Mouse (Mus musculus): ENCODE results near the gene Ssr2. TPM values are rescaled to one million over a fixed set of nuclear protein-coding genes. Genes with fewer than 3 reads are reported as not detected.
A peak's percentile ranks its signal among the peaks of the same experiment; 100 is the strongest.

The Ssr2 gene
- total RNA-seq, 2 experiments from 2014 or later: 95.9 to 108 TPM

- intact Hi-C loops (cut with DNase I): no loop called here
- DNase-seq: no peak
Observed at GRCm38 (mm10) chr3:88540085-88540484, 35.6 kb upstream of the Ssr2 start.

GRCm38 (mm10) chr3:88541622-88542401 is 33.9 kb upstream of the Ssr2 start:
- DNase-seq: no peak
- intact Hi-C loops (cut with DNase I): no loop called here

GRCm38 (mm10) chr3:88542486-88542885 is 33.2 kb upstream of the Ssr2 start:
- intact Hi-C loops (cut with DNase I): no loop called here
- no peak for DNase-seq

GRCm38 (mm10) chr3:88543174-88543573 is 32.5 kb upstream of the Ssr2 start:
- intact Hi-C loops (cut with DNase I): no loop called here
- no peak for DNase-seq

GRCm38 (mm10) chr3:88543651-88544410 is 31.8 kb upstream of the Ssr2 start:
- intact Hi-C loops (cut with DNase I): no loop called here
- DNase-seq: no peak

- peak in 1 of 2 experiments; percentile 41 for DNase-seq
- intact Hi-C loops (cut with DNase I): no loop called here
Observed at GRCm38 (mm10) chr3:88544514-88544913, 31.2 kb upstream of the Ssr2 start.

GRCm38 (mm10) chr3:88544955-88545591 is 30.6 kb upstream of the Ssr2 start:
- no peak for DNase-seq
- intact Hi-C loops (cut with DNase I): no loop called here

GRCm38 (mm10) chr3:88546674-88547418 is 28.8 kb upstream of the Ssr2 start:
- intact Hi-C loops (cut with DNase I): no loop called here
- DNase-seq: no peak

- no peak for DNase-seq
- intact Hi-C loops (cut with DNase I): no loop called here
Observed at GRCm38 (mm10) chr3:88548180-88548917, 27.3 kb upstream of the Ssr2 start, which contains the start of gene Rab25. TSS of gene Rab25 (minus strand) at chr3:88548300.

GRCm38 (mm10) chr3:88551586-88551985 is 24.1 kb upstream of the Ssr2 start:
- no peak for DNase-seq
- intact Hi-C loops (cut with DNase I): no loop called here

- DNase-seq: no peak
- intact Hi-C loops (cut with DNase I): no loop called here
Observed at GRCm38 (mm10) chr3:88552082-88552645, 23.5 kb upstream of the Ssr2 start.

GRCm38 (mm10) chr3:88552676-88553524 is 22.8 kb upstream of the Ssr2 start, which contains the start of gene Lamtor2:
TSS of gene Lamtor2 (minus strand) at chr3:88553074.
- DNase-seq: peak; percentile 97 to 98
- intact Hi-C loops (cut with DNase I): no loop called here

- peak; percentile 98 for DNase-seq
- intact Hi-C loops (cut with DNase I): no loop called here
Observed at GRCm38 (mm10) chr3:88553525-88553879, 22.2 kb upstream of the Ssr2 start, which contains the start of gene Ubqln4. TSS of gene Ubqln4 (plus strand) at chr3:88553758.

GRCm38 (mm10) chr3:88553880-88554586 is 21.6 kb upstream of the Ssr2 start:
- intact Hi-C loops (cut with DNase I): no loop called here
- peak in 1 of 2 experiments; percentile 67 for DNase-seq

- no peak for DNase-seq
- intact Hi-C loops (cut with DNase I): no loop called here
Observed at GRCm38 (mm10) chr3:88555069-88555605, 20.5 kb upstream of the Ssr2 start.

GRCm38 (mm10) chr3:88555731-88556130 is 19.9 kb upstream of the Ssr2 start:
- no peak for DNase-seq
- intact Hi-C loops (cut with DNase I): no loop called here

- no peak for DNase-seq
- intact Hi-C loops (cut with DNase I): no loop called here
Observed at GRCm38 (mm10) chr3:88556616-88557015, 19.1 kb upstream of the Ssr2 start.

- no peak for DNase-seq
- intact Hi-C loops (cut with DNase I): no loop called here
Observed at GRCm38 (mm10) chr3:88559596-88559995, 16.1 kb upstream of the Ssr2 start.

Measured in heart, postnatal 14 days (tissue).